Mouse (Mus musculus): Measurements from ENCODE around the gene Tbc1d5.
A peak's percentile ranks its signal among the peaks of the same experiment; 100 is the strongest.

Gene Tbc1d5

GRCm38 (mm10) chr17:51179195-51179953, at the start of gene Tbc1d5:
Tbc1d5 (minus strand) TSS chr17:51179352.
- DNase-seq (ENCODE audit: low spot score in 2 of 2) = peak; percentile 86 to 88

GRCm38 (mm10) chr17:51226056-51226455, 46.9 kb upstream of the Tbc1d5 start:
- DNase-seq (ENCODE audit: low spot score in 2 of 2) = no peak

GRCm38 (mm10) chr17:51223152-51223551, 44.0 kb upstream of the Tbc1d5 start:
- no peak for DNase-seq (ENCODE audit: low spot score in 2 of 2)

GRCm38 (mm10) chr17:51221075-51221474, 41.9 kb upstream of the Tbc1d5 start:
- DNase-seq (ENCODE audit: low spot score in 2 of 2) = no peak

DNA sequence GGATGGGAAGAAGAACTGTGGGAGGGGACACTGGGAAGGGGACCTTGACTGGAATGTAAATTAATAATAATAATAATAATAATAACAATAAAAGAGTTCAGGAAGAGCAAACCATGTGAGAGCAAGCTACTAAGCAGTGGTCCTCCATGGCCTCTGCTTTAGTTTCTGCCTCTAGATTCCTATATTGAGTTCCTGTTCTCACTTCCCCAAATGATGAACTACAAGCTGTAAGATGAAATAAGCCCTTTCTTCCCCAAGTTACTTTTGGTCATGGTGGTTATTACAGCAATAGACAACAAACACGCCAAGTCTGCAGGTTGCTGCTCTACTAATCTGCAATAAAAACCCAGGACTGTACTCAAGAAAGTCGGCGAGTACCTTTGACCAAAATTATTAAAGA, 40.7 kb upstream of the Tbc1d5 start:
- DNase-seq (ENCODE audit: low spot score in 2 of 2) = no peak

- DNase-seq (ENCODE audit: low spot score in 2 of 2) = no peak
These were observed 37.3 kb upstream of the Tbc1d5 start for GRCm38 (mm10) chr17:51216426-51216825.

GRCm38 (mm10) chr17:51209565-51209964, 30.4 kb upstream of the Tbc1d5 start:
- DNase-seq (ENCODE audit: low spot score in 2 of 2) = no peak

DNA sequence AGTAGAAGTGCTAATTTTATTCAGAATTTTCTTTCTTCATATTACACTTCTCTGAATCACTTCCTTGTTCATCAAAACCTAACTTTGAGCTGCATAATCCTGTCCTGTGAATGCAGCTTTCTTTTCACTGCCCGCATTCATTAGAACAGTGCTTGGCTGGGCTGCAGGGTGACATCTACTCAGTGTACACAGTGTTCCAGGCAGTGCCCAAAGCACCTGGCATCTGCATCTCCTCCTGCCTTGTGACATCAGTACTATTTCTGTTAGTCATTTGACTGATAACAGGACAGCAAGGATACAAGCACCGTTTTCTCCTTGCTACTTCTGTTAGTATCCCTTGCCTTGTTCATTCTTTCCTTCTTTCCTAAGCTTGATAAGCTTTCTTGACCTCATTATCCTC, 25.5 kb upstream of the Tbc1d5 start:
- DNase-seq (ENCODE audit: low spot score in 2 of 2) = no peak

- no peak for DNase-seq (ENCODE audit: low spot score in 2 of 2)
These were observed 16.4 kb upstream of the Tbc1d5 start for GRCm38 (mm10) chr17:51195561-51195960.

DNA sequence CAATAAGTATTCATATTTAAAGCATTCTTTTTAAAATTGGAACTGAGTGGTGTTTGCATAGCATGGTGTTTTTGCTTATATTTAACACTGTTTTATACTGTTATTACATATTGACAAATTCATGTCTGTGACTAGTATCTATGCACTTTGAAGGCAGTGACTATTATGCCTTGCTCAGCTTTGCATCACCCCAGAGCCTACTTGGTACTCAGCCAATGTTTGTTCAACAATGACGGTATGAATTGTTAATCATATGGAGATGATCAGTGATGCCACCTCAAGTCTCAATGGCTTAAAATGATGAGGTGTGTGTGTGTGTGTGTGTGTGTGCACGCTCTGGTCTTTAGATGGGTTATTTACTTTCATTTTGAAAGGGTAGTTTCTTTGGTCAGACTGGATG, 15.6 kb upstream of the Tbc1d5 start:
- DNase-seq (ENCODE audit: low spot score in 2 of 2) = no peak

DNA sequence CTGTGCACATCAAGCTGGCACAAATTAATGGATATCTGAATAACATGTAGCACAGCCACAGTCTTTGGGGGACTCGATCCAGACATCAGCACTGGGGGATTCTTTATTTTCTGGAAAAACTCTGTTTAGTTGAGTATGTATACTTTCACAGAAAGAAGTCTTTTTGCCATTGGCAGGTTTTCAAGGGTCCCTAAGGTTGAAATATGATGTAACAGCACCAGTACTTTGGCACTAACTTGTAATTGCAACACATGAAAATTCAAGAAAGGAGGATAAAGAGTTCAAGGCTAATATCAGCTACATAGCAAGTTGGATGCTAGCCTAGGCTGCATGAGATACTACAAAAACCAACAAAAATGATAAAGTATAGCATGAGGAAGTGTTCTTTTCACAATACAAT, 12.2 kb upstream of the Tbc1d5 start:
- no peak for DNase-seq (ENCODE audit: low spot score in 2 of 2)

DNA sequence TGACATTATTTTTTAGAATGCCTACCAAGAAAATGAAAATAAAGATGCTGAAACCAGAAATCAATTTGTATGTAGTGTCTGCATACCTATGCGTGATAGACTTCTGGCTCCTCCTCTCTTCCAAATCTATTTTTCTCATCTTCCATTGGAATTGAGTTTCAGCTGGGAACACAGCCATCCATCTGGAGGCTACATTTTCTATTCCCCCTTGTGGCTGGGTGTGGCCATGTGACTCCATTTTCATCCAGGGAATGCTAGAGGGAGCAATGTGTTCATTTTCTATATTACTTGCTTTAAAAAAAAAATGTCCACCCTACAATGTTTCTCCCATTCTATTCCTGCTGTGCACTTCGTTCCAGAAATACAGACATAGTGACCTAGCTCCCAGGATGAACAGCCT, 3.6 kb upstream of the Tbc1d5 start:
- DNase-seq (ENCODE audit: low spot score in 2 of 2) = no peak

DNA sequence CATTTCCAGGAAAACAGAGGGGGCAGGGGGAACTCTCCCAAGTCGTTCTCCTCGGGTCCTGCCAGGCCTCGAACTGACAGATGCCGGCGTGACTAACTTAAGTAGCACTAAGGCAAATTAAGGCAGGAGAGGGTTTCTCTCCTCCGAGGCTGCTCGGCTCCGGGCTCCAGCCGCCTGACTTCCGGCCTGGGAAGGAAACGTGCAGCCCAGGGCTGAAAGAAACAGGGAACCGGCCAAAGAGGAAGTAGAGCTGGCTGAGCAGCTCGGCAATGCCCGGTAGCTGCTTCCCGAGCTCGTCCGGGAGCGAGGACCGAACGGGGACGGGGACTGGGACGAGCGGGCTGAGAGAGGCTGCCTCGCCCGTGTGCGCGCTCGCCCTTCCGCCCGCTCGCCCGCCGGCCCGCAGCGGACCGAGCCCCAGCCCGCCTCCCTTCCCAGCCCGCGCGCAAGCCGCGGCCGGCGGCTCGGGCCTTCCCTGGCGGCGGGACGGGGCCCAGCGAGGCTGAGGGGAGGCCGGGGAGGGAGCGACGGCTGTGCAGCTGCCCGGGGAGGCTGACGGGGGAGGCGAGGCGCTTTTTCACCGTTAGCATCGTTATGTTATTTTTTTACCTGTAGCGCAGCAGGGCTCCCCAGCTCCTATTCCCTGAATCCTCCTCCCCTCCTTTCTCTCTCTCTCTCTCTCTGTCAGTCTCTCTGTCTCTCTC, 509 bp downstream of the Tbc1d5 start:
- DNase-seq (ENCODE audit: low spot score in 2 of 2) = peak; percentile 44 to 55

GRCm38 (mm10) chr17:51177923-51178322, 1.2 kb downstream of the Tbc1d5 start:
- no peak for DNase-seq (ENCODE audit: low spot score in 2 of 2)

DNA sequence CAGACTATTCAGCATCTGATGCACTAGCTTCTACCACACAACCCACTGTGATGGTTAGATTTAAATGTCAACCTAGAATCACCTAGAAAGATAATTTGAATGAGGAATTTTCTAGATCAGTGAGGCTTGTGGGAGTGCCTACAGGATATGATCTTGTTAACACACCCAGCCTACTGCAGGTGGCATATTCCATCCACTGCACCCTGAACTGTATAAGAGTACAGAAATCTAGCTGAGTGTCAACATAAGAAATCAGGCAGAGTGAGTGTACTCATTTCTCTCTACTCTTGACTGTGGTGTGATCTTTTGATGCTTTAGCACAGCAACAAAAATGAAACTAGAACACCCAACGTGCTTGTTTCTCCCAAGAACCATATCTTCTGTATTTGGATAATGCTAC, 6.8 kb downstream of the Tbc1d5 start:
- no peak for DNase-seq (ENCODE audit: low spot score in 2 of 2)

DNA sequence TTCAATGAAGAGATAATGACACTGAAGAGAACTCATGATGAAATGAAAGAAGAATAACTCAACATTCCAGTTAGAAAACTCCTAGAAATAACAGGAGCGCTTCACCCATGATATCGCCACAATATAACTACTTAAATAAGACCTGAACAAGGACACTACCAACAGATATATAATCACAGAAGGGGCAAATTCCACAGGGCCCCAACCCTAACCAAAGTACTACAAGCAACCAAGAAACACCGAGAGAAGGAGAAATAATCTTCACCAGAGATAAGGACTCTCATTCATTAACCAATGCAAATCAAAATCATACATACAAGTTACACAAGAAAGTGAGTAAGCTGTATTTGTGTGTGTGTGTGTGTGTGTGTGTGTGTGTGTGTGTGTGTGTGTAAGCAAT, 7.6 kb downstream of the Tbc1d5 start:
- no peak for DNase-seq (ENCODE audit: low spot score in 2 of 2)

DNA sequence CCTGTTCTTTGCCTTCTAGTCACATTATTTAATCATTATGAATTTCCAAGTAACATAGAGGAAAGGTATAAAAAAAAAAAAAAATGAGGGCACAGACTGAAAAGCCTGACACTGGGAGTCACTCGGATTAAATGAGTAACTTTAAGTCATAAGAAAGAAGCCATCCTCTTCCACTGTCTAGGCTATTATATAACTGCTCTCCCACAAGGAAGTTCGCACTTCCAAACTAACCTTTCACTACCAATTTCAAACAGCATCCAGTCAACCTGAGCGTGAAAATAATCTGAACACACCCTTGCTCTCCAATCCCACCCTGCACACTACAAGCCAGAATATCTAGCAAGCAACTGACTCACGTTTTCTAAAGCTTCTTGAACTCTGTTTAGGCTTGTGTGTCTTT, 9.2 kb downstream of the Tbc1d5 start:
- no peak for DNase-seq (ENCODE audit: low spot score in 2 of 2)

- DNase-seq (ENCODE audit: low spot score in 2 of 2) = no peak
These were observed 16.8 kb downstream of the Tbc1d5 start for GRCm38 (mm10) chr17:51162366-51162765.

GRCm38 (mm10) chr17:51159261-51159660, 19.9 kb downstream of the Tbc1d5 start:
- DNase-seq (ENCODE audit: low spot score in 2 of 2) = no peak

DNA sequence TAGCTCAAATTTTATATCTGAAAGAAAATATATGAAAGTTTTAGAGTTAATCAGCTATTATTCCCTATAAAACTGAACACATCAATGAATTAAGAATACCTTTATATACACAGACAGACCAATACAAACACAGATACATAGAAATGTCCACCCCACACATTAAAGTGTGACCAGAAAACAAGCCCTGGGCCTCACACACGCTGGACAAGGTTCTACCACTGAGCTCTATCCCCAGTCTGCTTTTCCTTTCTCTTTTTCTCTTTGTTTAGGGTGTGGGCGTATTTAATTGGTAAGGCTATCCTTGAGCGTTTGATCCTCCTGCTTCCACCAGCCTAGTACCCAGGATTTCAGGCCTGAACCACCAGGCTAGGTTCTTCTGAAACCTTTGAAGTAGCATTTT, 28.2 kb downstream of the Tbc1d5 start:
- DNase-seq (ENCODE audit: low spot score in 2 of 2) = no peak

DNA sequence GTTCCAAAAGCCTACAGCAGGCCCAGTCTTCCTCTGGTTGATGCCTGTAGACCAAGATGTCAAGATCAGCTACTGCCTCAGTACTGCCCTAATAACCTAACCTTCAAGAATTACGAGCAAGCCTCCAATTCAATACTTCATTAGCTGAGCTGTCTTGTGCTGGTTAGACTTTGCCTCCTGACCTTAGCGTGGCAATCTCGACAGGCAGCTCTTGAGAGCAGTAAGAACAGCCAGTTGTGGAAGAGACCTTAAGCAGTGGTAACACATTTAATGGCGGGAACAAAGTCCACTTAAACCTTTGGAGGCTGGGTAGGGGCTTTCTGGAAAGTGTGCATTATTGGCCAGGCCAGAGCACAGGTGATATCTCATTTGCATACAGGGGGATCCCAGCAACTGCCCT, 34.2 kb downstream of the Tbc1d5 start:
- DNase-seq (ENCODE audit: low spot score in 2 of 2) = no peak

GRCm38 (mm10) chr17:51142095-51142494, 37.1 kb downstream of the Tbc1d5 start:
- DNase-seq (ENCODE audit: low spot score in 2 of 2) = no peak

DNA sequence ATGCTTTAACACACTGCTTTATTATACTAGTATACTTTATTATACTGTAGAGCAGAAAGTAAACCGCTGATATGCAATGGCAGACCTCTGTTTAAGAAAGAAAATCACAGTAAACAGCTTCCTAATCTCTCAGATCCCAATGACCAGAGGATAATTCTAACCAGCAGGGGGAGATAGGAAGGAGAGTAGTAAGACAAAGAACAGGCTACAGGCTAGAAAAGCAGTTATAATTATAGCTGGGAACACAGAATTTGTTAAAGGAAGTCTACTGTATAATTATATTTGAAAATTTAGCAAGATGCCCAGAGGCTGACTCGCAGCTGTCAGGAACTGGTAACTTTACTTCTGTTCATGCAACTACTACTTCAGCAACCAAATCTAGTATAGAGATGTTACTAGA, 68.0 kb downstream of the Tbc1d5 start:
- DNase-seq (ENCODE audit: low spot score in 2 of 2) = no peak

Data from frontal cortex, postnatal 14 days (tissue).